Mouse (Mus musculus): ENCODE data around the gene Cdkn1b. TPM values are rescaled to one million over a fixed set of nuclear protein-coding genes. Genes with fewer than 3 reads are reported as not detected.

Gene Cdkn1b
- polyA plus RNA-seq, 1 experiment from 2014 or later, result 28.3 TPM

DNA sequence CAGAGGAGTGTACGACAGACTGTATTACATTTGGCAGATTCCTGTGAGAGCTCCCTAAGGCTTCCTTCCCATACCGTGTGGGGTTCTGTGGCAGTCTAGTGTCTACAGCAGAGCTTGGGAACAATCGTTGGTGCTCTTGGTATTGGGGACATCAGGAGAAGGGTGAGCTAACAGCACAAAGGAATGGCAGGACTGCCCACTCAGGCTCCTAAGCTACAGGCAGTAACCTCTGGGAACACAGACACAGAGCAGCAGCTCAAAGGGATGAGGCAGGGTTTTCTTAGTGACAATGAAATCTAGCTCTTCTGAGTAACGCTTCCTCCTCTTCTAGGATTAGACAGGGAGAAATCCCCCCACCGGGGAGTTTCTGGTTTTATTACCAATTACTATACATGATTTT is 33.2 kb upstream of the Cdkn1b start:
- Histone ChIP-seq H3K27me3 (no peaks in the 10 kb centered on the region), H3K27ac (replicated peaks) (peak overlapping the region; percentile 93), H3K9me3 (no peaks in the 10 kb centered on the region), H3K4me1 (peaks cover 45% of the 10 kb centered on the region), H3K36me3 (peaks cover 12% of the 10 kb centered on the region; the same call in 1 of the 2 replicates), H3K4me2 (replicated peaks) (peak overlapping the region; percentile 72), H3K9ac (replicated peaks) (peak overlapping the region; percentile 73), H3K4me3 (peak overlapping the region; percentile 51)
- ATAC-seq (ENCODE audit: low FRiP score, low read depth), result peak; percentile 27; the same call in 1 of the 2 replicates
- 18% methylated on average over 5 of the region's 5 CpGs for WGBS

- WGBS, result under 1% methylated on average over 10 of the region's 10 CpGs
- Histone ChIP-seq H3K36me3 (peaks cover 7% of the 10 kb centered on the region; the same call in 1 of the 2 replicates), H3K4me1 (peaks cover 45% of the 10 kb centered on the region)
These were observed 32.3 kb upstream of the Cdkn1b start for GRCm38 (mm10) chr6:134887711-134888449.

GRCm38 (mm10) chr6:134888563-134889017 is 31.6 kb upstream of the Cdkn1b start:
- Histone ChIP-seq H3K9ac (replicated peaks) (peak overlapping the region; percentile 15; the same call in 1 of the 2 replicates), H3K27me3 (no peaks in the 10 kb centered on the region), H3K4me2 (replicated peaks) (peak overlapping the region; percentile 72), H3K4me3 (peak overlapping the region; percentile 51), H3K9me3 (no peaks in the 10 kb centered on the region), H3K27ac (replicated peaks) (peak overlapping the region; percentile 93), H3K4me1 (peaks cover 45% of the 10 kb centered on the region), H3K36me3 (peaks cover 6% of the 10 kb centered on the region; the same call in 1 of the 2 replicates)
- WGBS, result under 1% methylated on average over 4 of the region's 4 CpGs
- peak; percentile 76 for ATAC-seq (ENCODE audit: low FRiP score, low read depth)

More at GRCm38 (mm10) chr6:134887711-134888449, 32.3 kb upstream of the Cdkn1b start:
- Histone ChIP-seq H3K4me3 (peak overlapping the region; percentile 51), H3K9me3 (no peaks in the 10 kb centered on the region), H3K4me2 (replicated peaks) (peak overlapping the region; percentile 72), H3K27me3 (no peaks in the 10 kb centered on the region), H3K9ac (replicated peaks) (peak overlapping the region; percentile 73), H3K27ac (replicated peaks) (peak overlapping the region; percentile 93)
- ATAC-seq (ENCODE audit: low FRiP score, low read depth), result peak; percentile 90

DNA sequence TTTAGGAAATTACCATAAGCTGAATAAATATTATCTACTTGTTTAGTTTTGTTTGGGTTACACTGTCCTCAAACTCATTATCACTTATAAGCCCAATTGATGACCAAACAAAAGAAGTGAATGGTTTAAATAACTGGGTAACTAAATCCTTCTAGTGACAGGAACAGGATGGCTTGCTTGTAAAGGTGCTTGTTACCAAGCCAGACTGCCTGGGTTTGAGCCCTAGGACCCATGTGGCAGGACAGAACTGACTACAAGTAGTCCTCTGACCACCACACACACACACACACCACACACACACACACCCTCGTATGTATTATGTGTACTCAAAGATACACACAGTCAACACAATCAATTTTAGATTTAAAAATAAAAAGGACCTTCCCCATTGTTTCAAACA is 30.4 kb upstream of the Cdkn1b start:
- Histone ChIP-seq H3K4me1 (peaks cover 36% of the 10 kb centered on the region), H3K36me3 (no peaks in the 10 kb centered on the region), H3K9ac (replicated peaks) (no peak overlapping the region), H3K4me3 (no peak overlapping the region), H3K4me2 (replicated peaks) (no peak overlapping the region), H3K27ac (replicated peaks) (peak overlapping the region; percentile 93), H3K9me3 (no peaks in the 10 kb centered on the region), H3K27me3 (no peaks in the 10 kb centered on the region)
- WGBS, result 91% methylated on average over 1 of the region's 1 CpGs
- ATAC-seq (ENCODE audit: low FRiP score, low read depth), result no peak

- no peaks in the 10 kb centered on the region for H3K36me3 ChIP-seq
- peaks cover 30% of the 10 kb centered on the region for H3K4me1 ChIP-seq
- H3K9ac ChIP-seq (replicated peaks), result no peak overlapping the region
- H3K27ac ChIP-seq (replicated peaks), result no peak overlapping the region
- H3K9me3 ChIP-seq, result no peaks in the 10 kb centered on the region
- no peak overlapping the region for H3K4me2 ChIP-seq (replicated peaks)
- WGBS, result 89% methylated on average over 7 of the region's 7 CpGs
- ATAC-seq (ENCODE audit: low FRiP score, low read depth), result no peak
- no peaks in the 10 kb centered on the region for H3K27me3 ChIP-seq
- no peak overlapping the region for H3K4me3 ChIP-seq
These were observed 29.8 kb upstream of the Cdkn1b start for GRCm38 (mm10) chr6:134890436-134890835.

GRCm38 (mm10) chr6:134896570-134897436 is 23.4 kb upstream of the Cdkn1b start:
- no peak for ATAC-seq (ENCODE audit: low FRiP score, low read depth)
- Histone ChIP-seq H3K27me3 (no peaks in the 10 kb centered on the region), H3K9me3 (no peaks in the 10 kb centered on the region), H3K9ac (replicated peaks) (peak overlapping the region; percentile 78; the same call in 1 of the 2 replicates), H3K36me3 (no peaks in the 10 kb centered on the region), H3K4me3 (peak overlapping the region; percentile 54), H3K27ac (replicated peaks) (no peak overlapping the region), H3K4me1 (peaks cover 16% of the 10 kb centered on the region), H3K4me2 (replicated peaks) (peak overlapping the region; percentile 66)
- WGBS, result 56% methylated on average over 15 of the region's 15 CpGs

DNA sequence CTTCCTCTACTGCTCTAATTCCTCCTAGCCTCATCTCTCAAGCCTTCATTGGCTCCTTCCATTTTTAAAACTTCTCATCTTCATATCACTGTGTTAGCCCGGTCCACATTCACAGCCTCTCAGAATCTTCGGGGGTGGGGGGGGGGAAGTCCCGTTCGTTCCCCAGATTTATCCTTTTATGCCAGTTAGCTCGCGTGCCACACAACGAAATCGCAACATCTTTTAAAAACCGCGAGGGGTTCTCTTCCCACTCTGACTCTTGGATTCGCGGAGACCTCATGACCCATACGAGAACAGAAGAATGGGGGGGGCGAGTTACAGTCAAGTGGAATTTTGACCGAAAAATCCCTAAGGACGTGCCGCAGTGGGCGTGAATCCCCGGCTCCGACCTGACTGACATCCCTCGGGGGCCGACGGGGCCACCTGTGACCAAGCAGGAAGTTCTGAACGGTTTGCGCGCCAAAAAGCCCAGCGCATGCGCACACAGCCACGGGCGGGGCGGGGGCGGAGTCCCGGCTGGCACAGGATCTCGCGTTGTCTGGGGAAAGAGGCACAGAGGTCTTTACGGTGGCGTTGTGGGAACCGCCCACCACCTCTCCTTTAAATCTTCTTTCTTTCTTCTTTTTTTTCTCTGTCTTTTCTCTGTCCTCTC is 22.6 kb upstream of the Cdkn1b start:
- Histone ChIP-seq H3K9ac (replicated peaks) (peak overlapping the region; percentile 78), H3K27me3 (no peaks in the 10 kb centered on the region), H3K4me1 (peaks cover 16% of the 10 kb centered on the region), H3K4me2 (replicated peaks) (peak overlapping the region; percentile 66), H3K27ac (replicated peaks) (peak overlapping the region; percentile 99), H3K4me3 (peak overlapping the region; percentile 54), H3K9me3 (no peaks in the 10 kb centered on the region), H3K36me3 (no peaks in the 10 kb centered on the region)
- ATAC-seq (ENCODE audit: low FRiP score, low read depth), result peak; percentile 93
- WGBS, result 1% methylated on average over 38 of the region's 38 CpGs

DNA sequence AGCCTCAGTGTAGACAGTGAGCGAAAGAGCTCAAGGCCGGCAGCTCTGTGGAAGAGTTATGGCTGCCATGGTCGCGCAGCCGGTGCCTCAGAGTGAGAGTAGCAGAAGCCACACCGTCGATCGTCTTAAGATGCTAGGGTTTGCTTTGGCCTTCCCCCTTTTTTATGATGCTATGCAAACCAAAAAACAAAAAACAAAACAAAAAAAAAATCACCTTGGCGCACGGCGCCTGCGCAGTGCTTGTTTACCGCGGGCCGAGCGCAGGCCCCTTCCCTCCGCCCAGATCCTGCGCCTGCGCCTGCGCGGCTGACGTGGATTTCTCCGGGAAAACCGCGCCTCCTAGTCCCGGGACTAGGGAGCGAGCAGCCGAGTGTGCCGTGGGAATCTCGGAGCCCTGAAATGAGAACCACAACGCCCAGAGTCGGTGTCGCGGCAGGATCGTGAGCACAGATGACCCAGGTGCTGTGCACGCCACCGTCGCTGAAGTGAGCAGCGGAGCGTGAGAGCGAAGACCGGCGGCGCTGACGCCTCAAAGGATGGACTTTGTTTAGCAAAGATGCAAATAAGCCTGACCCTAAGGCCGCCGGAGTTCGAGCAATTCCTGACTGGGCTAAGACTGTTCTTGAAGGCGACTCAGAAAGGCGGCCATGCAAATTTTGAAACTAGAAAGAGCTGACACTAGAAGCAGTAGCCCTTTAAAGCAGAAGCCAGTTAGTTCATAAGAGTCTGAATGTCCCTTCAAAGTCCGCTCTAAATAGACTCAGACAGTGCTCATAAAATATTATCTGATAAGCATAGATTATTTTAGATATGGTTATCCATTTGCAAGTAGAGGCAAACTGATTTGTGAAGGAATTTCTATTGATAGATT is 21.9 kb upstream of the Cdkn1b start, which contains the start of gene Gpr19:
Gene Gpr19, minus strand, starts transcription at position 484 of the 871 bp plus-strand sequence.
- Histone ChIP-seq H3K27ac (replicated peaks) (peak within 1 kb of the TSS; percentile 99), H3K4me3 (peak within 1 kb of the TSS; percentile 54), H3K36me3 (no peaks in the 10 kb centered on the region), H3K4me2 (replicated peaks) (peak within 1 kb of the TSS; percentile 66), H3K9me3 (no peaks in the 10 kb centered on the region), H3K9ac (replicated peaks) (peak within 1 kb of the TSS; percentile 78), H3K4me1 (peaks cover 16% of the 10 kb centered on the region), H3K27me3 (no peaks in the 10 kb centered on the region)
- ATAC-seq (ENCODE audit: low FRiP score, low read depth), result peak; percentile 93
- under 1% methylated on average over 51 of the region's 51 CpGs for WGBS

GRCm38 (mm10) chr6:134903368-134903767 is 16.8 kb upstream of the Cdkn1b start:
- Histone ChIP-seq H3K36me3 (no peaks in the 10 kb centered on the region), H3K4me3 (no peak overlapping the region), H3K27ac (replicated peaks) (no peak overlapping the region), H3K27me3 (no peaks in the 10 kb centered on the region), H3K9me3 (no peaks in the 10 kb centered on the region), H3K4me2 (replicated peaks) (no peak overlapping the region), H3K4me1 (peaks cover 4% of the 10 kb centered on the region), H3K9ac (replicated peaks) (no peak overlapping the region)
- WGBS, result 95% methylated on average over 3 of the region's 4 CpGs
- ATAC-seq (ENCODE audit: low FRiP score, low read depth), result no peak

GRCm38 (mm10) chr6:134903891-134904884 is 16.0 kb upstream of the Cdkn1b start:
- Histone ChIP-seq H3K27me3 (no peaks in the 10 kb centered on the region), H3K4me3 (no peak overlapping the region), H3K4me1 (peaks cover 4% of the 10 kb centered on the region), H3K9ac (replicated peaks) (no peak overlapping the region), H3K27ac (replicated peaks) (no peak overlapping the region), H3K4me2 (replicated peaks) (no peak overlapping the region), H3K36me3 (no peaks in the 10 kb centered on the region), H3K9me3 (no peaks in the 10 kb centered on the region)
- WGBS, result 90% methylated on average over 10 of the region's 10 CpGs
- no peak for ATAC-seq (ENCODE audit: low FRiP score, low read depth)
